Mouse (Mus musculus) C2C12 (cell line): ENCODE measurements around the gene Fxr2.

ENCODE experiments used
- CTCF ChIP-seq: IDR thresholded peaks from one replicate; pipeline ENCODE4 v1.5.1; 2011; ENCODE audit not compliant: control insufficient read depth, insufficient read depth, insufficient read length
- MYOD1 ChIP-seq: IDR thresholded peaks from one replicate; pipeline ENCODE4 v1.6.1; 2011; ENCODE audit warnings: low read depth; ENCODE audit not compliant: control insufficient read depth, insufficient read length
- MYOG ChIP-seq: IDR thresholded peaks from one replicate; pipeline ENCODE4 v1.6.1; 2011; ENCODE audit not compliant: control insufficient read depth, insufficient read length; ENCODE audit errors: extremely low read depth

- no peak for TF ChIP-seq CTCF
- no peak for TF ChIP-seq MYOD1
- no peak for TF ChIP-seq MYOG
Measured at GRCm38 (mm10) chr11:69664841-69665240, 32.1 kb downstream of the Fxr2 start.
